Mouse (Mus musculus) stomach, postnatal 0 days (tissue): ENCODE measurements around the gene Prpf40b.

Source experiments
- CTCF ChIP-seq: IDR thresholded peaks from 2 replicates; pipeline ENCODE4 v1.5.1; 2016; ENCODE audit warnings: antibody characterized with exemption, low read depth, mild to moderate bottlenecking, moderate library complexity
- EP300 ChIP-seq: optimal IDR thresholded peaks from 2 replicates; pipeline ENCODE3; 2016; ENCODE audit warnings: antibody characterized with exemption

DNA sequence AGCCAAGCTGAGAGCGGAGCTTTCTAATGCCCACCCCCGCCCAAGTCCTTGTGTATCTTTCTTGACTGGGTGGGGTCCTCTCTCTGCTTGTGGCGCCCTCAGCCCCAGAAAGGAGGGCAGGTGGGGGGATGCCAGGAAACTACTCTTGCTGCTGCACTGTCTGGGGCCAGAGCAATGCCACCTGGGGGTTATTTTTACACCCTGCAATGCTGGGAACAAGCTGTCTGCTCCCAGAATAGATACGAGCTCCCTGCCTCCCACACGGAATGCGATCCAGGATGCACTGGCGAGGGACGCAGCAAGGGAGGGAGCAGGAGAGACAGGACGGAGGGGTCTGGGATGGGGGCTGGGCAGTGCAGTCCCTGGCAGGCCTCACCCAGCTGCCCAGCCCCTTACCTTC is 45.9 kb upstream of the Prpf40b start:
- TF ChIP-seq EP300 = no peak
- TF ChIP-seq CTCF = no peak
